Mouse (Mus musculus) E14TG2a.4 (cell line): Measurements from ENCODE around the gene C330007P06Rik.

Source experiments
- CTCF ChIP-seq: conservative IDR thresholded peaks from 2 replicates; pipeline ENCODE4 v1.5.1; 2014; ENCODE audit warnings: low read length
- NANOG ChIP-seq: IDR thresholded peaks from 2 replicates; pipeline ENCODE4 v1.6.1; 2014; ENCODE audit warnings: borderline replicate concordance, low read length, mixed read lengths
- POU5F1 ChIP-seq: IDR thresholded peaks from 2 replicates; pipeline ENCODE4 v1.6.1; 2014; ENCODE audit warnings: low read length, borderline replicate concordance

DNA sequence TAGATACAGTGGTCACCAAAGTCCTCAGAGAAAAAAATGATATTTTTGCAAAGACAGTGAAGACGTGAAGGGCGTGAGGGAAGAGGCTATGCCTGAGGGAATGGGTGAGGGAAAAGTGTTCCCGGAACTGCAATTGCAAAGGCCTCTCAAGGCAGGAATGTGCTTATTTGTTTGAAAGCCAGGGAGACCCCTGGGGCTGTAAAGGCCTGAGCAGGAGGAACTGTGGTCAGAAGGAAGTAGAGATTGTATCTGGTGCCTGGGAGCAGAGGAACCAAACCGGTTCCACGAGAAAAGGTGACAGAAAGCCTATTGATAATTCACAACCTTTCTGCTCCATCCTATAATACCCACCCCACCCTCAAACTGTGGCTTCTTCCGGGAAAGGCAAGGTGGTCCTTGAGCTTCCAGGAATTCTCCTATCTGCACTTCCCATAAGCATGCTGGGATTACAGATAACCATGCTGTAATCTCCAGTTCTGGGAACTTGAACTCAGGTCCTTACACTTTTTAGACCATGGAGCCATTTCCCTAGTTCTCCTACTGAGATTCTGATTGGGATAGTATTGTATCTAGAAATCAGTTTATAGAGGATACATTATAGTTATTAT lies 36.7 kb downstream of the C330007P06Rik start:
- TF ChIP-seq CTCF (no peak), POU5F1 (no peak), NANOG (peak; percentile 36; the same call in 1 of the 2 replicates)
